Mouse (Mus musculus) cerebellum, adult 2 months (tissue): ENCODE measurements around the gene Kdm5b.

Source experiments
- CTCF ChIP-seq: fragments of 200-500 bp; IDR thresholded peaks from 2 replicates; pipeline ENCODE4 v1.5.1; 2011; ENCODE audit warnings: low read depth, mild to moderate bottlenecking, control low read depth, low read length, moderate library complexity, borderline replicate concordance; ENCODE audit not compliant: insufficient read depth
- POLR2A ChIP-seq: fragments of 200-500 bp; IDR thresholded peaks from 2 replicates; pipeline ENCODE4 v1.6.1; 2011; ENCODE audit warnings: low read length, control low read depth, borderline replicate concordance; ENCODE audit not compliant: insufficient read depth

DNA sequence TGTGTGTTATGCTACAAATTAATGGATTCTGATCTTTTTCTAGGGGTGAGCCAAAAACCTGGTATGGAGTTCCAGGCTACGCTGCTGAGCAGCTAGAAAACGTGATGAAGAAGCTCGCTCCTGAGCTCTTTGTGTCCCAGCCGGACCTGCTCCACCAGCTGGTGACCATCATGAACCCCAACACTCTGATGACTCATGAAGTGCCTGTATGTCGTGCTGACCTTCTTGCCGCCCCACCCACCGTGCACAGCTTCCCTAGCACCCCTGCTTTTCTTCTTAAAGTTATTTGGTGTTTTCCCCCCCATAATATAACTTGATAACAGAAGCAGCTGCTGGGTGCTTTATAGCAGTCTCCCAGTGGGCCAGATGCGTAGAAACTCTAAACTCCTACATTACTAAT, 45.7 kb downstream of the Kdm5b start:
- no peak for TF ChIP-seq CTCF
- TF ChIP-seq POLR2A, result no peak
